Mouse (Mus musculus) inflammation-experienced regulatory T-cells (primary cell): ENCODE data around the gene Timm44. TPM values are rescaled to one million over a fixed set of nuclear protein-coding genes. Genes with fewer than 3 reads are reported as not detected.

Source experiments
- polyA plus RNA-seq, 2 experiments: library from polyadenylated mRNA; unstranded; fragments of 100-300 nt; shearing (Covaris generic); gene quantifications; one replicate each; pipeline ENCODE4 v1.2.1; 2017

The Timm44 gene
- 10 to 100 TPM; 56.1 to 70.3 TPM for polyA plus RNA-seq

DNA sequence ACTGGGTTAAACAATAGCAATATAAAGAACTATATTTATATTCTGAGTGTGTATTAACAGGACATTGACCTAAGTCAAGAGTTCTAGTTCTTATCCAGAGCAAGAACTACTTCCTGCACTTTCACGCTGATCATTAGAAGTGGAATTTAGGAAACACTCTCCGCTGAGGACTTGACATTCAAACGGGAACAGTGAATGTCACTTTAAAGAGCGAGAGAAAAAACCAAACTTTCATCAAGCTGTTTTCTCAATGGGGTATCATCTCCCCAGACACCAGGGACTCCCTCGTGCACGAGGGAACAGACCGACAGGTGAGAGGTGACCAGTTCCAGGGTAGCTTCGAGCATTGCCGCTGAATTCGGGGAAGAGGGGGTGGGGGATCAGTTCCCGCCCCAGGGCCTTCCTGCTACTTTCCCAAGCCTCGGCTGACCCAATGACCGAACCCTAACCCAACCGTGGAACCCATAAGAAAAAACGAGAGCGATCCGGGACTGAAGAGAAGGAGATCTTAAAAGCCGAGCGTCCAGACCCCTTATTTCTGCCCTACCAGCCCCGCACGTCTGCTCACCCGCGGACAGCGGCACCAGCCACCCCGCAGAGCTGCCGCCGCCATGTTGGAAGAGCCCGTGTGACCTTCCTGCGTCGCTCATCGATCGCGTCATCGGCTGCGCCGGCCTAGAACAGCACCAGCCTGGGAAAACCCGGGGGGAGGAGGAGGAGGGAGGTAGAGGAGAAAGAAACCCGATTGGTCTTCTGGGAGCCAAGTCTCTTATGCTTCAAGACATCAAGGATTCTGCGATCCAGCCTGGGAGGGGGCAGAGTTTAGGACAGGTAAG lies at the start of gene Timm44:
TSS of gene Timm44 (minus strand) at position 639 of the 836 bp plus-strand sequence.

DNA sequence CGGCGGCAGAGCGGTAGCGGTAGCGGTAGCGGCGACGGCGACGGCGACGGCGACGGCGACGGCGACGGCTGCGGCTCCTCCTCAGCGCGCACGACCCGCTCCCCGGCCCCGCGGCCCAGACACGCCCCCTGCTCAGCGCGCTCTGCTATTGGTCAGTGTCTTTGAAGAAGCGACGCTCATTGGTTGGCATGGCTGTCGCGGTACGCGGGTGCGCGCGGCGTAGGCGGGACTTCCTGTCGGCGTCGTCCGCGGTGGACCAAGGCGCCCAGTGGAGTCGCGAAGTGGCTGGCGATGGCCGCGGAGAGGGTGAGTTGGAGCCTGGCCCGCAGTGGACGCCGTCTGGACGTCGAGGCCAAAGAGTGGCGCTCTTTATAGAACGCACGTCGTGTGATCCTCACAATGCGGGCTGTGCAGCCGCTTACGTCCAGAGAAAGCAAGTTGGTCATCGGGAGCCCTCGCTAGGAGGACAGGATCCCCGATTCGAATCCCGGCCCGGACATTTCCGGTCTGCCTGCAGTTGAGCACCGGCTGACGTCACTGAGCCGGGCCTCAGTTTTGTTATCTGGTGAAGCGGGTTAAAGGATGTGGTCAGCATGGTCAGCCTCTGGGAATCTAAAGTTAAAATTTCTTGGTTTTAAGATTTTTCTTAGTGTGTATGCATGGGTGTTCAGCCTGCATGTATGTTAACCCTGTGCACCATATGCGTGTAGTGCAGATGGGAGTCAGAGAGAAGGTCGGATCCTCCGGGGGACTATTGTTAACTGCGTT lies 49.5 kb upstream of the Timm44 start, which contains the start of the genes Ccl25 and Elavl1:
TSS of gene Ccl25 (plus strand) at position 228 of the 768 bp plus-strand sequence.
TSS of gene Elavl1 (minus strand) at position 431 of the 768 bp plus-strand sequence.

DNA sequence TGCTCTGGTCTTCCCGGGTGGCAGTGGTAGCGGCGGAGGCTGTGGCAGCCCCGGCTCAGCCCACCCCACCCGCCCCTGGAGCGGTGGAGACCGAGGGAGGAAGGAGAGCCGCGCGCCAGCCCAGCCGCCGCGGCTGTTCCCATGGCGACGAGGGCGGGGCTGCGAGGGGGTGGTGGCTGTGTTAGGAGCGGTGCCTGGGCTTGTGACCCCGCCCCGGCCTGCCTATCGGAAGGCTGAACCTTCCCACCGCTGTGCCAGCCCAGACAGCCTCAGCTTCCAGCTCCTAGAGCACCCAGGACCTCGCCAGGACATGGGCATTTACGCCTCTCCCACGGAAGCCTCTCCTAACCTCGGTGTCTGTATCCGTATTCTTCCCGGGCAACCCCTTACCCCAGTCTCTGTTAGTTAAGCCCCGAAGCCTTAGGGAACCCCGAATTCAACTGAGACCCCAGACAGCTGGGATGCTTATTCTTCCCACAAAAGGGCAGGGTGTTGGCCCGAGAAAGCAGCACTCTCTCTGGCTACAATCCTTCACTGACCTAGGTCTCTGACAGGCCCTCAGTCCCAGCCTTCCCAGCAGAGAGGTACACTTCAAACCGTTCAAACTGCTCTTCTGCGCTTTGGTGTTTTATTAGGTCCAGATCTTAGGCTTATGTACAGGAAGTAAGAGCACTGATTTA lies 16.4 kb downstream of the Timm44 start, which contains the start of gene Ctxn1:
TSS of gene Ctxn1 (minus strand) at position 150 of the 680 bp plus-strand sequence.

DNA sequence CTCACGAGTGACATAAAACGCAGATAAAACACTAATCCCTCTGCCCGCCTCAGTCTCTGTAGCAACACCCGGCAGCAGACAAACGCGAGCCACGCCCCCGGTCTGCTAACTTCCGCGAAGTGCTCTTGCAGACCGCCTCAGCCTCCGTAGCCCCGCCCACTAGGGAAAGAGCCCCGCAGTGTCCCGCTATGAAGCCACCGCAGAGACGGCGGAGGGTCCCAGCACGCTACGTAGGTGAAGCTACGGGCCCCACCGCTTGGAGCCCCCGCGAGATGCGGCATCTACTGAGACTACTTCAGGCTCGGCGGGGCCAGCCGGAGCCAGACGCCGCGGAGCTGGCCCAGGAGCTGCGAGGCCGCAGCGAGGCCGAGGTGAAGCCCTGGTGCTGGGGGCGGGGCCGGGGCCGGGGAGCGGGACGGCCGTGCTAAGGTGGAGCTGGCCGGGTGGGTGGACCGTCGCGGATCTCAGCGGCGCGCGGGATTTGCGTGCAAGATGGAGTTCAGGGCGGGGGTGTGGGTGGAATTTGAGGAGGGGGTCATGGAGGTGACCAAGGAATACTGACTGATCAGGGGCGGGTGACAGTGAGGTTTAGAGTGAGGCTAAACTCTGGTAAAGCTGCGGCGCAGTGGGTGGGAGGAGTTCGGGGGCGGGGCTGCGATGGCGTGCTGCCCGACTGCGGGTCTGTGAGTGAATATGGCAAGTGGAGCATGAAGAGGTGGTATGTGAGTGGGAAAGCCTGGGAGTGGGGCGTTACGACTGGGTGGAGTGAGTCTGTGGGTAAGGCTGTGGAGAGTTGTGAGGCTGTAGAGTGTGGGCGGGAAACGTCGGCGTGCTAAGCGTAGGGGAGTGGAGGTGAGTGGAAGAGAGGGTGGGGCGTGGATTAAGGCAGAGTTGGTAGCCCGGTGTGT lies 22.5 kb downstream of the Timm44 start, which contains the start of gene Snapc2:
TSS of gene Snapc2 (plus strand) at position 147 of the 908 bp plus-strand sequence.

DNA sequence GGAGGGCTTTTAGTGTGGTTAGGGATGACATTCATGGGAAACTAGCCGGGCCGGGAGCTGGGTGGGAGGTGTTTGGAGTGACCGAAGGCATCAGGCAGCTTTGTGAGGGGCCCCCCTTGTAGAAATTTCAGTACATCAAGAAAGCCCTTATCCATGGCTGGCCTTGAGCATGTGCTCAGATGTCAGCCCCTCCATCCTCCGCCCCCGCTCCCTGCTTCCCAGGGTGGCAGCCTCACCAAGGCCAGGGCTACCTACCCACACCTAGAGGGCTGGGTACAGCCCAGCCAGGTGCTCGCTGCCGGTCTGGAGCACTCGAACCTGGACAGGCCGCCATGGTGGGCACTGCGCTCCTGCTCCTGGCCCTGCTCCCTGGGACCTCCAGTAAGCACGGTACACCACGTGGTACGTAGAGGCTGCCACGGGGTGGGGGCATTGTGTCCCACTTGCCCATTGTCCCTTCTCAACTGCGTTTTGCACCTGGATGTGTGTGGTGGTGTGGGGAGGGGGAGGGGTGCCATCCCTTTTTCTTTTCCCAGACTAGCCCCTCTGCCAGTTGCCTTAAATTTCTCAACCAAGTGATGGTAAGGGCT lies 27.7 kb downstream of the Timm44 start, which contains the start of gene Tgfbr3l:
TSS of gene Tgfbr3l (plus strand) at position 264 of the 590 bp plus-strand sequence.

GRCm38 (mm10) chr8:4238434-4239192 lies 37.1 kb downstream of the Timm44 start, which contains the start of the genes Map2k7 and Gm49320:
Gene Map2k7, plus strand, starts transcription at chr8:4238740.
Gene Gm49320, plus strand, starts transcription at chr8:4238865.

DNA sequence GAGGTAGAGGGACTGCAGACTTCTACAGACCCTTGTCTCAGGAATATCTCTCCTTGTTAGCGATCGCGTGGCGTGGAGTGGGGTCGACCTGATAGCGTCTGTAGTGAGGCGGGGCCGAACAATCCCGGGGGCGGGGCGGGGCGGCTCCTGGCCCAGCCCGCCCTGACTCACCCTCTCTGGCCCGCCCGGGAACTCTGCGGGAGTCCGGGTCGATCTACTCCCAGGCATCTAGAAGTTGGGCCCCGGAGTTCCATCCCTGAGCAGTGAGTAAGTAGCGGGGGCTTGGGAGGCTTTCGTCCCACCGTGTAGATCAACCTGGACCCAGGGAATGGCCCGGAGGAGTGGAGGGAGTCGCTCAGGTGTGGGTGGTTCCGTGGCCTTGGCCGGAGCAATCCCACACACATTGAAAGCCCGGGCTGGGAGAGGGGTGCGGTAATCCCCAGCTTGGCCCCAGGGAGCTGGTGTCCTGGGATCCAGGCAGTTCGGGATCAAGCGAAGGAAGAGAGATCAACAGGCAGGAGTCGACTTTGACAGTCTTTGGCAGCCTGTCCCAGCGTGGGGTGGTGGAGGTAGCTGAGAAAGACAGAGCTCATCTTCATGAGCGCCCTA lies 48.9 kb downstream of the Timm44 start, which contains the start of gene Lrrc8e:
TSS of gene Lrrc8e (plus strand) at position 89 of the 609 bp plus-strand sequence.

GRCm38 (mm10) chr8:4216791-4217621 lies 58.7 kb downstream of the Timm44 start, which contains the start of gene Prr36:
Gene Prr36, minus strand, starts transcription at chr8:4217459.

Other genes starting within 250 kb of the Timm44 start
- gene Cd209f, start 170.1 kb downstream of the Timm44 start, polyA plus RNA-seq, result 1 to 10 TPM in 1 of 2 experiments, not detected in 1; 1.3 TPM
- 1 to 10 TPM in 1 of 2 experiments, under 1 TPM in 1; 0.34 to 1.9 TPM for gene Cd209g, start 141.8 kb downstream of the Timm44 start, polyA plus RNA-seq
- 10 to 100 TPM; 15.1 to 18.0 TPM for gene Evi5l, start 109.3 kb downstream of the Timm44 start, polyA plus RNA-seq
- gene Prr36, start 58.5 kb downstream of the Timm44 start, polyA plus RNA-seq, result under 1 TPM; 0.35 to 0.44 TPM
- gene Lrrc8e, start 49.1 kb downstream of the Timm44 start, polyA plus RNA-seq, result 1 to 10 TPM in 1 of 2 experiments, under 1 TPM in 1; 0.18 to 3.5 TPM
- 10 to 100 TPM; 58.6 to 68.9 TPM for gene Map2k7, start 37.2 kb downstream of the Timm44 start, polyA plus RNA-seq
- gene Gm49320, start 37.0 kb downstream of the Timm44 start, polyA plus RNA-seq, result under 1 TPM; 0.24 to 0.29 TPM
- 1 to 10 TPM; 5.8 to 6.7 TPM for gene Tgfbr3l, start 27.7 kb downstream of the Timm44 start, polyA plus RNA-seq
- gene Snapc2, start 22.8 kb downstream of the Timm44 start, polyA plus RNA-seq, result 10 to 100 TPM; 24.2 to 38.1 TPM
- gene Ctxn1, start 16.6 kb downstream of the Timm44 start, polyA plus RNA-seq, result under 1 TPM; 0.60 to 0.93 TPM
- 10 to 100 TPM; 11.4 to 17.2 TPM for gene Ccl25, start 49.3 kb upstream of the Timm44 start, polyA plus RNA-seq
- 100 to 1,000 TPM; 202 to 259 TPM for gene Elavl1, start 49.5 kb upstream of the Timm44 start, polyA plus RNA-seq
- gene Cers4, start 217.1 kb upstream of the Timm44 start, polyA plus RNA-seq, result 10 to 100 TPM; 50.7 to 76.7 TPM